Mouse (Mus musculus) forebrain, postnatal 0 days (tissue): Measurements from ENCODE around the gene Tacc2. TPM values are rescaled to one million over a fixed set of nuclear protein-coding genes. Genes with fewer than 3 reads are reported as not detected.

ENCODE experiments used
- ATAC-seq: fragments of 200-750 bp; cut with Nextera tagmentation; 2 replicates; pipeline ENCODE4 v1.8.0; 2017; ENCODE audit warnings: mild to moderate bottlenecking, moderate library complexity
- DNase-seq: peaks from one replicate; pipeline ENCODE4 v3.0.0-alpha.2; 2015
- H3K27ac ChIP-seq: fragments of 300-500 bp; sonication (generic); 2 replicates; pipeline ENCODE4 v1.5.1; 2014; ENCODE audit warnings: low read depth, mild to moderate bottlenecking, antibody characterized with exemption, low read length, moderate library complexity, mixed read lengths
- H3K27me3 ChIP-seq: fragments of 300-500 bp; sonication (generic); 2 replicates; pipeline ENCODE4 v1.6.1; 2014; ENCODE audit warnings: mild to moderate bottlenecking, low read length, mixed read lengths; ENCODE audit not compliant: insufficient read depth
- H3K36me3 ChIP-seq: fragments of 300-500 bp; sonication (generic); 2 replicates; pipeline ENCODE4 v1.6.1; 2014; ENCODE audit warnings: mild to moderate bottlenecking, moderate library complexity; ENCODE audit not compliant: insufficient read depth
- H3K4me1 ChIP-seq: fragments of 300-500 bp; sonication (generic); 2 replicates; pipeline ENCODE4 v1.6.1; 2014; ENCODE audit warnings: antibody characterized with exemption; ENCODE audit not compliant: insufficient read depth
- H3K4me2 ChIP-seq: fragments of 300-500 bp; sonication (generic); 2 replicates; pipeline ENCODE4 v1.6.1; 2014; ENCODE audit warnings: low read depth, mild to moderate bottlenecking, moderate library complexity
- H3K4me3 ChIP-seq: fragments of 300-500 bp; sonication (generic); 2 replicates; pipeline ENCODE4 v1.5.1; 2014; ENCODE audit warnings: low read depth, low read length, mixed read lengths
- H3K9ac ChIP-seq: fragments of 300-500 bp; sonication (generic); 2 replicates; pipeline ENCODE4 v1.6.1; 2014; ENCODE audit warnings: mild to moderate bottlenecking
- H3K9me3 ChIP-seq: fragments of 300-500 bp; sonication (generic); 2 replicates; pipeline ENCODE4 v1.6.1; 2016; ENCODE audit warnings: low read length
- CTCF ChIP-seq: sonication (generic); IDR thresholded peaks from 2 replicates; pipeline ENCODE4 v1.5.1; 2016; ENCODE audit warnings: antibody characterized with exemption, control low read depth, low read depth
- WGBS: fragments of 180-500 bp; shearing (Covaris S2); extraction: QIAGEN DNeasy Blood & Tissue Kit; methylation state at CpG from one replicate; pipeline ENCODE4 v1.1.7; 2014; 5-methylcytosine and 5-hydroxymethylcytosine counted together
- polyA plus RNA-seq: library from polyadenylated mRNA; unstranded; fragments of >200 nt; fragmentation: Nextera tagmentation; extraction: Ambion mirVana; gene quantifications from 2 replicates; pipeline ENCODE4 v1.2.1, GENCODE M21; 2015
- total RNA-seq: library from RNA; depleted of rRNA; stranded (reverse); fragments of >200 nt; gene quantifications from 2 replicates; pipeline ENCODE4 v1.2.3, GENCODE M21; 2014

The Tacc2 gene
- total and polyA plus RNA-seq, 2 experiments from 2014 or later: 54.1 to 60.9 TPM

GRCm38 (mm10) chr7:130613973-130614372, 36.7 kb downstream of the Tacc2 start:
- DNase-seq (no peak), ATAC-seq (no peak)
- Histone ChIP-seq H3K4me1 (no peaks in the 10 kb centered on the region), H3K4me3 (no peak overlapping the region), H3K9me3 (no peaks in the 10 kb centered on the region), H3K36me3 (no peaks in the 10 kb centered on the region), H3K4me2 (no peak overlapping the region), H3K9ac (no peak overlapping the region), H3K27ac (no peak overlapping the region), H3K27me3 (no peaks in the 10 kb centered on the region)
- WGBS: 76% methylated on average over 4 of the region's 4 CpGs
- TF ChIP-seq CTCF: no peak

GRCm38 (mm10) chr7:130617591-130617990, 40.4 kb downstream of the Tacc2 start:
- Histone ChIP-seq H3K4me1 (no peaks in the 10 kb centered on the region), H3K4me3 (no peak overlapping the region), H3K27me3 (no peaks in the 10 kb centered on the region), H3K4me2 (no peak overlapping the region), H3K9me3 (no peaks in the 10 kb centered on the region), H3K27ac (no peak overlapping the region), H3K36me3 (no peaks in the 10 kb centered on the region), H3K9ac (no peak overlapping the region)
- 93% methylated on average over 3 of the region's 3 CpGs for WGBS
- TF ChIP-seq CTCF: no peak
- DNase-seq (no peak), ATAC-seq (no peak)

- no peak for DNase-seq
- Histone ChIP-seq H3K4me1 (no peaks in the 10 kb centered on the region), H3K27me3 (no peaks in the 10 kb centered on the region), H3K9ac (no peak overlapping the region), H3K4me2 (no peak overlapping the region), H3K4me3 (no peak overlapping the region), H3K27ac (no peak overlapping the region), H3K9me3 (no peaks in the 10 kb centered on the region), H3K36me3 (no peaks in the 10 kb centered on the region)
- 89% methylated on average over 2 of the region's 2 CpGs for WGBS
- TF ChIP-seq CTCF: no peak
- no peak for ATAC-seq
Measured at GRCm38 (mm10) chr7:130621068-130621467, 43.8 kb downstream of the Tacc2 start.

GRCm38 (mm10) chr7:130621953-130622352, 44.7 kb downstream of the Tacc2 start:
- no peak overlapping the region for H3K27ac ChIP-seq
- DNase-seq (no peak), ATAC-seq (no peak)
- H3K4me3 ChIP-seq: no peak overlapping the region
- WGBS: 54% methylated on average over 3 of the region's 3 CpGs
- H3K4me2 ChIP-seq: no peak overlapping the region
- H3K9ac ChIP-seq: no peak overlapping the region
- no peaks in the 10 kb centered on the region for H3K36me3 ChIP-seq
- H3K27me3 ChIP-seq: no peaks in the 10 kb centered on the region
- no peaks in the 10 kb centered on the region for H3K4me1 ChIP-seq
- TF ChIP-seq CTCF: no peak
- no peaks in the 10 kb centered on the region for H3K9me3 ChIP-seq

GRCm38 (mm10) chr7:130622359-130622758, 45.1 kb downstream of the Tacc2 start:
- no peak for DNase-seq
- WGBS: 73% methylated on average over 4 of the region's 4 CpGs
- no peaks in the 10 kb centered on the region for H3K36me3 ChIP-seq
- ATAC-seq: no peak
- H3K9me3 ChIP-seq: no peaks in the 10 kb centered on the region
- no peaks in the 10 kb centered on the region for H3K4me1 ChIP-seq
- TF ChIP-seq CTCF: no peak
- no peak overlapping the region for H3K9ac ChIP-seq
- H3K4me2 ChIP-seq: no peak overlapping the region
- H3K27ac ChIP-seq: no peak overlapping the region
- H3K4me3 ChIP-seq: no peak overlapping the region
- no peaks in the 10 kb centered on the region for H3K27me3 ChIP-seq

- Histone ChIP-seq H3K36me3 (no peaks in the 10 kb centered on the region), H3K27me3 (no peaks in the 10 kb centered on the region), H3K27ac (no peak overlapping the region), H3K4me2 (no peak overlapping the region), H3K9me3 (no peaks in the 10 kb centered on the region), H3K4me3 (no peak overlapping the region), H3K9ac (no peak overlapping the region), H3K4me1 (no peaks in the 10 kb centered on the region)
- WGBS: 89% methylated on average over 9 of the region's 9 CpGs
- TF ChIP-seq CTCF: no peak
- ATAC-seq (no peak), DNase-seq (no peak)
Measured at GRCm38 (mm10) chr7:130624299-130624698, 47.1 kb downstream of the Tacc2 start.

- Histone ChIP-seq H3K4me1 (no peaks in the 10 kb centered on the region), H3K4me2 (no peak overlapping the region), H3K9me3 (no peaks in the 10 kb centered on the region), H3K4me3 (no peak overlapping the region), H3K9ac (no peak overlapping the region), H3K27me3 (no peaks in the 10 kb centered on the region), H3K27ac (no peak overlapping the region), H3K36me3 (no peaks in the 10 kb centered on the region)
- DNase-seq (no peak), ATAC-seq (no peak)
- no peak for TF ChIP-seq CTCF
- 90% methylated on average over 7 of the region's 7 CpGs for WGBS
Measured at GRCm38 (mm10) chr7:130625361-130625760, 48.1 kb downstream of the Tacc2 start.

GRCm38 (mm10) chr7:130628601-130629000, 51.4 kb downstream of the Tacc2 start:
- H3K4me3 ChIP-seq: no peak overlapping the region
- no peaks in the 10 kb centered on the region for H3K9me3 ChIP-seq
- H3K27me3 ChIP-seq: no peaks in the 10 kb centered on the region
- H3K36me3 ChIP-seq: no peaks in the 10 kb centered on the region
- no peaks in the 10 kb centered on the region for H3K4me1 ChIP-seq
- no peak for TF ChIP-seq CTCF
- WGBS: 52% methylated on average over 1 of the region's 1 CpGs
- no peak overlapping the region for H3K4me2 ChIP-seq
- no peak for ATAC-seq
- no peak for DNase-seq
- no peak overlapping the region for H3K27ac ChIP-seq
- H3K9ac ChIP-seq: no peak overlapping the region
